Mouse (Mus musculus): Measurements from ENCODE around the gene Lsm14b. TPM values are rescaled to one million over a fixed set of nuclear protein-coding genes. Genes with fewer than 3 reads are reported as not detected.

The Lsm14b gene
- polyA plus RNA-seq (2017; shearing (Covaris generic)): 18.4 TPM

GRCm38 (mm10) chr2:180024401-180025098 lies at the start of gene Lsm14b:
Lsm14b (plus strand) TSS chr2:180024987.

GRCm38 (mm10) chr2:179976628-179977343 lies 48.0 kb upstream of the Lsm14b start, which contains the start of gene Taf4:
Taf4 (minus strand) TSS chr2:179976646.

DNA sequence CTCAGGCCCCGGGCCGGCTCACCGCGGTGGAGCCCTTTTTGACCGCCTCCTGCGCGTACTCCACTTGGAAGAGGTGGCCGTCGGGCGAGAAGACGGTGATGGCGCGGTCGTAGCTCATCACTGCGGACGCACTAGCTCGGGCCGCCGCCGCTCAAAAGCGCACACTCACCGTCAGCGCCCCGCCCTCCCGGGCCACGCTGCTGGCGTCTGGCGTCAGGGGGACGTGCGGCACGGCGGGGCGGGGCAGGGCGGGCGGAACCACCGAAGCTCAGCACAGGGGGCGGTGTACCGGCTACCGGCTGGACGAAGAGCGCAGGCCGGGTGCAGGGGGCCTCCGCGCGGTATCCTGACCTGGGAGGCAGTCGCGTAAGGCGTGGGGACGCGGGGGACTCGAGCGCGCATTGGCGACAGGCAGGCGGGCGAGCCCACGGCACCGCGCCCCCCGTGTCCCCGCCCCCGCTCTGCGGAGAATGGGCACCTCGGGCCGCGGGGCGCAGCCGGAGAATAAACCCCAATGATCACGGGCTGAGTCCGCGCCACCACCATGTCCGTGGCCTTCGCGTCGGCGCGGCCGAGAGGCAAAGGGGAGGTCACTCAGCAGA lies 17.6 kb downstream of the Lsm14b start, which contains the start of the genes Psma7 and Ss18l1:
Gene Psma7, minus strand, starts transcription at position 178 of the 602 bp plus-strand sequence.
Gene Ss18l1, plus strand, starts transcription at position 254 of the 602 bp plus-strand sequence.

DNA sequence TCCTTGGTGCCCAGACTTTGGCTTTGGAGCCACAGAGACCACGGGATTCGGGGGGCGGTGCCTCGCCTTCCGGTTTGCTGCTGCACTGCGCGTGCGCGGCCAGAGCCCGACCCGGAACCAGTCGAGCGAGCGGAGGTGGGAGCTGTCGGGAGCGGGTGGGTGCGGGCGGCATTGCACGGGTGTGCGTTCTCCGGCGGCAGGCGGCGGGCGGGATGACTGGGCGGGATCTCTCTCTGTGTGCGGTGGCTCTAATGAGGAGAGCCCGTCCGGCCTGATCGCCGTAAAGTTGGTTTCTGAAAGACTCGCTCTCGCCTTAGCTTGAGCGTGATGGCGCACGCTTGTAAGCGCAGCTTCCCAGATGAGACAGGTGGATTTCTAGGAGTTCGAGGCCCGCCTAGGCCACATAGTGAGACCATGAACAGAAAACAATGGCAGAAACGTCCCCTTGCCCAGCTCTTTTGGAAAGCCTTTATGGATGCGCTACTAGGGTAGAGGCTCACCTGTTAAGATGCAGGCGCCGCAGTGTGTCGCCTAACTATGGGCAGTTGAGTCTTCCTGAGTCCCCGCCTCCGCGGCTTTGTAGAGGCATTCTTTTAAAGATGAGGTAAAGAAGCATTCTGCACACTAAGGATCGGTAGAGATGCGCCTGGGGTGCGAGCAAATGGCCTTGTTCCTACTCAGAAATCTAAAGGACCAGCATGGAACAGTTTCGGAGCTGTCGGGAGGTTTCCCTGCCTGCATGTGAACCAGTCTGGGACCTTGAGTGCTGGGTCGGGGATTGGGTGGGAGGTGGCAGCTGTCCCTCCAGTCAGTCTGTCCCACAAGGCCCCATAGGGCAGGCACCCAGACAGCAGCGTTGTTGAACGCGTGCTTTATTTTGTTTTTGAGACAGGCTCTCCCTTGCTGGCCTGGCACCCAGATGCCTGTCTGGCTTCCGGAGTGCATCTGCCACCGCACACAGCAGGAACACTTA lies 46.0 kb downstream of the Lsm14b start, which contains the start of gene Mtg2:
Gene Mtg2, plus strand, starts transcription at position 108 of the 973 bp plus-strand sequence.

Other genes with a start within 250 kb of the Lsm14b start
- 22.0 TPM for gene Taf4, start 48.3 kb upstream of the Lsm14b start, polyA plus RNA-seq (2017; shearing (Covaris generic))
- gene Psma7, start 17.4 kb downstream of the Lsm14b start, polyA plus RNA-seq (2017; shearing (Covaris generic)): 427 TPM
- 4.2 TPM for gene Ss18l1, start 17.5 kb downstream of the Lsm14b start, polyA plus RNA-seq (2017; shearing (Covaris generic))
- 59.0 TPM for gene Mtg2, start 45.6 kb downstream of the Lsm14b start, polyA plus RNA-seq (2017; shearing (Covaris generic))
- gene Hrh3, start 79.5 kb downstream of the Lsm14b start, polyA plus RNA-seq (2017; shearing (Covaris generic)): not detected
- gene Osbpl2, start 94.3 kb downstream of the Lsm14b start, polyA plus RNA-seq (2017; shearing (Covaris generic)): 48.9 TPM
- 155 TPM for gene Adrm1, start 146.5 kb downstream of the Lsm14b start, polyA plus RNA-seq (2017; shearing (Covaris generic))
- gene Lama5, start 200.9 kb downstream of the Lsm14b start, polyA plus RNA-seq (2017; shearing (Covaris generic)): 0.54 TPM
- gene Rps21, start 232.4 kb downstream of the Lsm14b start, polyA plus RNA-seq (2017; shearing (Covaris generic)): 535 TPM
- 58.6 TPM for gene Cables2, start 248.5 kb downstream of the Lsm14b start, polyA plus RNA-seq (2017; shearing (Covaris generic))